Mouse (Mus musculus) CH12.LX (cell line): ENCODE measurements around the gene Kdm2b. TPM values are rescaled to one million over a fixed set of nuclear protein-coding genes. Genes with fewer than 3 reads are reported as not detected.
A peak's percentile ranks its signal among the peaks of the same experiment; 100 is the strongest.

Experiments used
- DNase-seq: peaks from one replicate; pipeline ENCODE4 v3.0.0-alpha.2; 2013; ENCODE audit errors: extremely low read depth
- H3K27ac ChIP-seq: 2 replicates; pipeline ENCODE4 v1.5.1; 2012; ENCODE audit warnings: low read depth, mild to moderate bottlenecking, control low read depth, moderate library complexity; ENCODE audit not compliant: insufficient read depth
- H3K27me3 ChIP-seq: replicated peaks from 2 replicates; pipeline ENCODE3; 2012; ENCODE audit warnings: inconsistent platforms
- H3K36me3 ChIP-seq, 2 experiments: replicated peaks in 1 of 2; 2 replicates each; pipeline versions ENCODE3 to v1.6.1; 2012; ENCODE audit warnings: inconsistent platforms in 1 of 2, low read length in 1 of 2, mild to moderate bottlenecking in 1 of 2, mixed read lengths in 1 of 2, moderate library complexity in 1 of 2; ENCODE audit not compliant: control insufficient read depth in 1 of 2, insufficient read depth in 1 of 2
- H3K4me1 ChIP-seq, 2 experiments: 2 replicates each; pipeline ENCODE4 v1.6.1; 2012; ENCODE audit warnings: inconsistent platforms in 1 of 2, moderate library complexity in 1 of 2; ENCODE audit not compliant: insufficient read depth in 2 of 2, control insufficient read depth in 1 of 2
- H3K4me2 ChIP-seq: 2 replicates; pipeline ENCODE4 v1.6.1; 2012; ENCODE audit warnings: low read depth, mild to moderate bottlenecking, control low read depth; ENCODE audit not compliant: poor library complexity, insufficient read depth, severe bottlenecking
- H3K4me3 ChIP-seq, 3 experiments: fragments of 150-350 bp in 1 of 3; sonication (generic) in 1 of 3; replicated peaks in 1 of 3; 2 replicates each; pipeline versions ENCODE3 to v1.5.1; 2011 to 2012; ENCODE audit warnings: low read depth in 2 of 3, low read length in 2 of 3, mild to moderate bottlenecking in 2 of 3, moderate library complexity in 2 of 3, control low read depth in 1 of 3, improper control_type of control experiment in 1 of 3, inconsistent platforms in 1 of 3, mixed read lengths in 1 of 3; ENCODE audit not compliant: poor library complexity in 1 of 3
- H3K79me2 ChIP-seq: replicated peaks from 2 replicates; pipeline ENCODE4 v1.6.1; 2012; ENCODE audit warnings: mild to moderate bottlenecking, moderate library complexity; ENCODE audit not compliant: control insufficient read depth, poor library complexity, insufficient read depth, severe bottlenecking; ENCODE audit errors: extremely low read depth
- H3K9ac ChIP-seq: 2 replicates; pipeline ENCODE4 v1.6.1; 2012; ENCODE audit warnings: low read depth, mild to moderate bottlenecking, control low read depth, moderate library complexity; ENCODE audit not compliant: insufficient read depth
- H3K9me3 ChIP-seq: replicated peaks from 2 replicates; pipeline ENCODE3; 2012; ENCODE audit warnings: low read length, inconsistent platforms, mixed read lengths
- BHLHE40 ChIP-seq: IDR thresholded peaks from 2 replicates; pipeline ENCODE4 v1.6.1; 2011; ENCODE audit warnings: mild to moderate bottlenecking, low read depth, low read length, improper control_type of control experiment
- CTCF ChIP-seq, 2 experiments: IDR thresholded peaks in 1 of 2; conservative IDR thresholded peaks in 1 of 2; 2 replicates each; pipeline ENCODE4 v1.5.1; 2011 to 2012; ENCODE audit warnings: low read depth in 2 of 2, low read length in 2 of 2, improper control_type of control experiment in 1 of 2, inconsistent platforms in 1 of 2, mild to moderate bottlenecking in 1 of 2, moderate library complexity in 1 of 2
- E2F4 ChIP-seq: IDR thresholded peaks from 2 replicates; pipeline ENCODE4 v1.6.1; 2011; ENCODE audit warnings: low read depth, low read length, improper control_type of control experiment; ENCODE audit not compliant: insufficient replicate concordance
- EP300 ChIP-seq: IDR thresholded peaks from 2 replicates; pipeline ENCODE4 v1.6.1; 2011; ENCODE audit warnings: low read length, improper control_type of control experiment
- ETS1 ChIP-seq: conservative IDR thresholded peaks from 2 replicates; pipeline ENCODE4 v1.6.1; 2012; ENCODE audit warnings: low read depth, mild to moderate bottlenecking, inconsistent platforms, low read length, improper control_type of control experiment, moderate library complexity
- JUN ChIP-seq: IDR thresholded peaks from 2 replicates; pipeline ENCODE4 v1.6.1; 2011; ENCODE audit warnings: low read depth, mild to moderate bottlenecking, low read length, improper control_type of control experiment, moderate library complexity; ENCODE audit not compliant: insufficient read depth
- MAFK ChIP-seq: IDR thresholded peaks from 2 replicates; pipeline ENCODE4 v1.6.1; 2011; ENCODE audit warnings: low read length, improper control_type of control experiment; ENCODE audit not compliant: insufficient replicate concordance
- MAX ChIP-seq: IDR thresholded peaks from 2 replicates; pipeline ENCODE4 v1.6.1; 2011; ENCODE audit warnings: low read length, improper control_type of control experiment
- MAZ ChIP-seq: IDR thresholded peaks from 2 replicates; pipeline ENCODE4 v1.6.1; 2012; ENCODE audit warnings: low read depth, mild to moderate bottlenecking, inconsistent platforms, low read length, improper control_type of control experiment, moderate library complexity
- MEF2A ChIP-seq: IDR thresholded peaks from 2 replicates; pipeline ENCODE4 v1.6.1; 2014; ENCODE audit warnings: low read depth, mild to moderate bottlenecking, inconsistent platforms, low read length, improper control_type of control experiment, borderline replicate concordance
- NELFE ChIP-seq: IDR thresholded peaks from 2 replicates; pipeline ENCODE4 v1.6.1; 2011; ENCODE audit warnings: low read depth, low read length, improper control_type of control experiment
- NRF1 ChIP-seq: IDR thresholded peaks from 2 replicates; pipeline ENCODE4 v1.6.1; 2014; ENCODE audit warnings: low read depth, mild to moderate bottlenecking, inconsistent platforms, low read length, improper control_type of control experiment, moderate library complexity
- PAX5 ChIP-seq: IDR thresholded peaks from 2 replicates; pipeline ENCODE4 v1.6.1; 2012; ENCODE audit warnings: low read length, inconsistent platforms, mixed read lengths
- POLR2AphosphoS2 ChIP-seq: IDR thresholded peaks from 2 replicates; pipeline ENCODE4 v1.6.1; 2011; ENCODE audit warnings: low read depth, low read length, improper control_type of control experiment
- RAD21 ChIP-seq: IDR thresholded peaks from 2 replicates; pipeline ENCODE4 v1.6.1; 2011; ENCODE audit warnings: low read depth, mild to moderate bottlenecking, low read length, improper control_type of control experiment, moderate library complexity
- SIN3A ChIP-seq: IDR thresholded peaks from 2 replicates; pipeline ENCODE4 v1.6.1; 2012; ENCODE audit warnings: low read length, improper control_type of control experiment, inconsistent platforms
- SMC3 ChIP-seq: IDR thresholded peaks from 2 replicates; pipeline ENCODE4 v1.6.1; 2011; ENCODE audit warnings: low read depth, low read length, improper control_type of control experiment
- TBP ChIP-seq: conservative IDR thresholded peaks from 2 replicates; pipeline ENCODE4 v1.6.1; 2011; ENCODE audit warnings: low read depth, low read length, improper control_type of control experiment
- TCF12 ChIP-seq: IDR thresholded peaks from 2 replicates; pipeline ENCODE4 v1.6.1; 2014; ENCODE audit warnings: low read depth, mild to moderate bottlenecking, inconsistent platforms, low read length, improper control_type of control experiment
- UBTF ChIP-seq: IDR thresholded peaks from 2 replicates; pipeline ENCODE4 v1.6.1; 2012; ENCODE audit warnings: low read depth, mild to moderate bottlenecking, inconsistent platforms, low read length, improper control_type of control experiment, moderate library complexity
- USF1 ChIP-seq: IDR thresholded peaks from 2 replicates; pipeline ENCODE4 v1.6.1; 2014; ENCODE audit warnings: low read depth, mild to moderate bottlenecking, inconsistent platforms, low read length, improper control_type of control experiment
- ZKSCAN1 ChIP-seq: IDR thresholded peaks from 2 replicates; pipeline ENCODE4 v1.6.1; 2012; ENCODE audit warnings: low read depth, inconsistent platforms, low read length, improper control_type of control experiment, borderline replicate concordance
- ZNF384 ChIP-seq: IDR thresholded peaks from 2 replicates; pipeline ENCODE4 v1.6.1; 2012; ENCODE audit warnings: low read depth, low read length, improper control_type of control experiment, inconsistent platforms
- dilution Hi-C: fragments of 300-500 bp; cut with MboI; formaldehyde crosslinking; loops from 2 replicates; pipeline ENCODE4 v1.14.3; 2020; ENCODE audit warnings: low sequenced_read_pairs; ENCODE audit not compliant: extremely low pct_unique_long_range_greater_than_20kb, extremely low pct_ligation_motif_present
- in situ Hi-C: fragments of 300-500 bp; cut with MboI; formaldehyde crosslinking; loops from 3 replicates; pipeline ENCODE4 v1.14.3; 2019; ENCODE audit warnings: low sequenced_read_pairs, low pct_ligation_motif_present, low pct_unique_long_range_greater_than_20kb, mixed read lengths
- polyA plus RNA-seq: library from polyadenylated mRNA; unstranded; fragments of >175 nt; gene quantifications from 2 replicates; pipeline ENCODE4 v1.2.1, GENCODE M21; 2012; ENCODE audit warnings: low read depth; ENCODE audit not compliant: insufficient read length
- total RNA-seq, 2 experiments: library from RNA; depleted of rRNA; stranded (reverse); fragments of 300-350 nt in 1 of 2; fragments of >200 nt in 1 of 2; gene quantifications; 2 replicates each; pipeline ENCODE4 v1.2.3; 2012 to 2014

Kdm2b gene
- total and polyA plus RNA-seq, 3 experiments = 69.3 to 138 (median 80.1) TPM

GRCm38 (mm10) chr5:122947534-122947933, 42.1 kb downstream of the Kdm2b start:
- peaks cover 10% of the 10 kb centered on the region for H3K9me3 ChIP-seq
- H3K79me2 ChIP-seq = no peaks in the 10 kb centered on the region
- H3K4me2 ChIP-seq = no peak overlapping the region
- dilution Hi-C loops = no loop called here
- peak overlapping the region; percentile 35 to 74 (median 51) for H3K4me3 ChIP-seq
- H3K36me3 ChIP-seq = peaks cover 32 to 67% of the 10 kb centered on the region in 2 experiments
- in situ Hi-C loops = no loop called here
- no peak overlapping the region for H3K9ac ChIP-seq
- peak; percentile 67 for DNase-seq
- no peak overlapping the region for H3K27ac ChIP-seq
- TF ChIP-seq TBP (0 out of 2 replicates have a peak, but pooled peaks have one; percentile 31), MAX (peak; percentile 37; the same call in 1 of the 2 replicates), NELFE (no peak)
- peaks cover 17 to 64% of the 10 kb centered on the region in 2 experiments for H3K4me1 ChIP-seq
- no peaks in the 10 kb centered on the region for H3K27me3 ChIP-seq

- H3K79me2 ChIP-seq = no peaks in the 10 kb centered on the region
- H3K27me3 ChIP-seq = no peaks in the 10 kb centered on the region
- DNase-seq = no peak
- H3K9me3 ChIP-seq = no peaks in the 10 kb centered on the region
- no peak overlapping the region for H3K4me3 ChIP-seq
- dilution Hi-C loops = no loop called here
- in situ Hi-C loops = no loop called here
- H3K9ac ChIP-seq = no peak overlapping the region
- no peak overlapping the region for H3K27ac ChIP-seq
- TF ChIP-seq NRF1 = no peak
- TF ChIP-seq SMC3 = no peak
- TF ChIP-seq USF1 = no peak
- TF ChIP-seq E2F4 = no peak
- TF ChIP-seq POLR2AphosphoS2 = no peak
- TF ChIP-seq MEF2A = no peak
- no peak for TF ChIP-seq SIN3A
- no peak for TF ChIP-seq JUN
- no peak for TF ChIP-seq PAX5
- no peak for TF ChIP-seq TCF12
- TF ChIP-seq RAD21 = no peak
- TF ChIP-seq MAFK = no peak
- no peak for TF ChIP-seq MAZ
- no peak for TF ChIP-seq BHLHE40
- TF ChIP-seq CTCF (conservative IDR thresholded peaks at IDR 0.05 in 1 of 2, IDR thresholded peaks at IDR 0.05 in 1 of 2; ENCODE audit: low read depth in 2 of 2, low read length in 2 of 2) = no peak
- no peak for TF ChIP-seq ZNF384
- TF ChIP-seq EP300 = no peak
- TF ChIP-seq ZKSCAN1 = no peak
- no peak for TF ChIP-seq UBTF
- no peak for TF ChIP-seq ETS1
- TF ChIP-seq, all 38 proteins: peak for 0
- peaks cover 51 to 97% of the 10 kb centered on the region in 2 experiments for H3K36me3 ChIP-seq
- H3K4me2 ChIP-seq = no peak overlapping the region
- H3K4me1 ChIP-seq = peaks cover 0 to 9% of the 10 kb centered on the region in 2 experiments; a peak in 2 of 4 replicates
Observed at GRCm38 (mm10) chr5:122938676-122939075, 50.9 kb downstream of the Kdm2b start.
